Mouse (Mus musculus): ENCODE measurements at regions not wholly inside any gene's neighbourhood (a gene's known extent, or its start where the extent isn't known, plus 50 kb on each side); places are given as distances from the start of the nearest gene placed in this dataset.

GRCm38 (mm10) chr1:158161111-158161510 is 195.0 kb downstream of the Brinp2 start:
- TF ChIP-seq POLR2A (IDR thresholded peaks at IDR 0.05; ENCODE audit: low read depth, low read length) (no peak), CTCF (IDR thresholded peaks at IDR 0.05; ENCODE audit: extremely low read depth, insufficient read length, insufficient replicate concordance, low read depth, low read length) (no peak)

Measured in small intestine, adult 2 months (tissue).